Mouse (Mus musculus): ENCODE measurements around the gene Pid1. TPM values are rescaled to one million over a fixed set of nuclear protein-coding genes. Genes with fewer than 3 reads are reported as not detected.

The Pid1 gene
- polyA plus RNA-seq, 2 experiments, result 21.1 to 42.9 TPM

DNA sequence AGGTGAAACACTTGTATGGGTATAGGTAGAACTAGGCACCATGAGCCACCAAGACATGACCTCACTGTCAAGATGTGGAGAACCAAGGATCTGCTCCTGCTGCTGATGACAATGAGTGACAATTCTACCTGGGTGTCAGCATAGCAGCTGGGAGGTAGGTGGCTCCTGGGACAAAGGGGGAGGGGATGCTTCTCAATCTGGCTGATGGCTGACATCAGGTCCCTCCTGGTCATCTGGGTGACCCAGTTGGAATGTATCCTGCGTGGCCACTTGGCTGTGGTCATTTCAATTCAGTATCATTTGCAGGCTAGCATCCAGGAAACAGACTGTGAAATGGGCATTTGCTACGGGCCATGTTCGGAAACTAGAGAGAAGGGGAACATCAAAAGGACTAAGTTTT lies 16.9 kb upstream of the Pid1 start:
- H3K36me3 ChIP-seq (ENCODE audit: control insufficient read depth, insufficient read depth, low read length), result no peaks in the 10 kb centered on the region
- no peak overlapping the region for H3K27ac ChIP-seq (replicated peaks; ENCODE audit: low read depth, low read length)
- no peak overlapping the region for H3K4me2 ChIP-seq (replicated peaks; ENCODE audit: low read depth, low read length, severe bottlenecking)
- 79% methylated on average over 3 of the region's 3 CpGs for WGBS
- DNase-seq (ENCODE audit: low spot score), result no peak
- no peaks in the 10 kb centered on the region for H3K27me3 ChIP-seq (ENCODE audit: control insufficient read depth, insufficient read depth, low read length)
- H3K4me3 ChIP-seq (replicated peaks; ENCODE audit: low read length), result no peak overlapping the region
- no peak for ATAC-seq (ENCODE audit: low FRiP score, low read depth)
- no peak overlapping the region for H3K9ac ChIP-seq (ENCODE audit: low read depth, low read length, severe bottlenecking)
- H3K9me3 ChIP-seq (ENCODE audit: control insufficient read depth, low read length), result no peaks in the 10 kb centered on the region
- TF ChIP-seq POLR2A (IDR thresholded peaks at IDR 0.05; ENCODE audit: borderline replicate concordance, extremely low read depth, insufficient read depth, insufficient read length), result no peak
- no peaks in the 10 kb centered on the region for H3K4me1 ChIP-seq (ENCODE audit: control insufficient read depth, insufficient read depth, low read length)

DNA sequence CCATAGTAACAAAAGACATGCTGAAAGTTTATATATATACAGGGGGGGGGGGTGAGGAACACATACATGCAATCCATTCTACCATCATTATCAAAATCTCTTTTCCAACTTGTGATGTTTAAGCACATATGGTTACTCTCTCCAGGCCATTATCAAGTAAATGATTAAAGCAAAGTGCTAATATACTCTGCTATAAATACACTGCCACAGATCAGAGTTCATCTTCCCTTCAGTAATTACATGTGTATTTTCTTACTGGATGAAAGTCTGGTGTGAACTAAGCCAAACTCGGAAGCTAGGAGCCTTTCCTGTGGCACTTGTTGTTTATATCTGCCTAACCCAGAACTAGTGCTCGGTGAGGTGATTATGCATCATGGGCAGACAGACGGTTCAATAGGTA lies 3.8 kb upstream of the Pid1 start:
- H3K4me2 ChIP-seq (replicated peaks; ENCODE audit: low read depth, low read length, severe bottlenecking), result no peak overlapping the region
- no peak for ATAC-seq (ENCODE audit: low FRiP score, low read depth)
- H3K27me3 ChIP-seq (ENCODE audit: control insufficient read depth, insufficient read depth, low read length), result no peaks in the 10 kb centered on the region
- no peak overlapping the region for H3K27ac ChIP-seq (replicated peaks; ENCODE audit: low read depth, low read length)
- no peak overlapping the region for H3K4me3 ChIP-seq (replicated peaks; ENCODE audit: low read length)
- H3K9me3 ChIP-seq (ENCODE audit: control insufficient read depth, low read length), result no peaks in the 10 kb centered on the region
- 81% methylated on average over 3 of the region's 3 CpGs for WGBS
- no peak overlapping the region for H3K9ac ChIP-seq (ENCODE audit: low read depth, low read length, severe bottlenecking)
- no peak for DNase-seq (ENCODE audit: low spot score)
- H3K36me3 ChIP-seq (ENCODE audit: control insufficient read depth, insufficient read depth, low read length), result no peaks in the 10 kb centered on the region
- no peaks in the 10 kb centered on the region for H3K4me1 ChIP-seq (ENCODE audit: control insufficient read depth, insufficient read depth, low read length)
- no peak for TF ChIP-seq POLR2A (IDR thresholded peaks at IDR 0.05; ENCODE audit: borderline replicate concordance, extremely low read depth, insufficient read depth, insufficient read length)

DNA sequence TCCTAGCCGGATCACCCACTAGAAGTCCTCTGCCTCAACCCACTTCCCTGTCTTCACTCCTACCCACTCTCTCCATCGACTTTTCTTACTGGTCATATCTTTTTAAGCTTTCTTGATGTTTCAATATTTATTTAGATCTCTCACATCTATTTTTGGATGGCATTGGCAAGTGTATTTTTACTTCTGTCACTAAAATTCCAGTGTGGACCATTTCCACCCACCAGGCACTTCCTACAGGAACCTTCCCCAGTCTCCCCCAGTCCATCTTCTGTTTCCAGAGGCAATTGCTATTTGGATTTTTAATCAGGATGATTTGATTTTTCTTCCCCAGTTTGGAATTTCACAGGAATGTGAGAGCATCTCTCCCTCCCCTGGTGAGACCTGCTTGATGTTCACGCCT lies 2.6 kb upstream of the Pid1 start:
- 77% methylated on average over 3 of the region's 3 CpGs for WGBS
- Histone ChIP-seq H3K4me3 (replicated peaks; ENCODE audit: low read length) (no peak overlapping the region), H3K4me2 (replicated peaks; ENCODE audit: low read depth, low read length, severe bottlenecking) (no peak overlapping the region), H3K36me3 (ENCODE audit: control insufficient read depth, insufficient read depth, low read length) (no peaks in the 10 kb centered on the region), H3K9ac (ENCODE audit: low read depth, low read length, severe bottlenecking) (no peak overlapping the region), H3K27me3 (ENCODE audit: control insufficient read depth, insufficient read depth, low read length) (no peaks in the 10 kb centered on the region), H3K4me1 (ENCODE audit: control insufficient read depth, insufficient read depth, low read length) (no peaks in the 10 kb centered on the region), H3K27ac (replicated peaks; ENCODE audit: low read depth, low read length) (no peak overlapping the region), H3K9me3 (ENCODE audit: control insufficient read depth, low read length) (no peaks in the 10 kb centered on the region)
- ATAC-seq (ENCODE audit: low FRiP score, low read depth) (no peak), DNase-seq (ENCODE audit: low spot score) (no peak)
- no peak for TF ChIP-seq POLR2A (IDR thresholded peaks at IDR 0.05; ENCODE audit: borderline replicate concordance, extremely low read depth, insufficient read depth, insufficient read length)

DNA sequence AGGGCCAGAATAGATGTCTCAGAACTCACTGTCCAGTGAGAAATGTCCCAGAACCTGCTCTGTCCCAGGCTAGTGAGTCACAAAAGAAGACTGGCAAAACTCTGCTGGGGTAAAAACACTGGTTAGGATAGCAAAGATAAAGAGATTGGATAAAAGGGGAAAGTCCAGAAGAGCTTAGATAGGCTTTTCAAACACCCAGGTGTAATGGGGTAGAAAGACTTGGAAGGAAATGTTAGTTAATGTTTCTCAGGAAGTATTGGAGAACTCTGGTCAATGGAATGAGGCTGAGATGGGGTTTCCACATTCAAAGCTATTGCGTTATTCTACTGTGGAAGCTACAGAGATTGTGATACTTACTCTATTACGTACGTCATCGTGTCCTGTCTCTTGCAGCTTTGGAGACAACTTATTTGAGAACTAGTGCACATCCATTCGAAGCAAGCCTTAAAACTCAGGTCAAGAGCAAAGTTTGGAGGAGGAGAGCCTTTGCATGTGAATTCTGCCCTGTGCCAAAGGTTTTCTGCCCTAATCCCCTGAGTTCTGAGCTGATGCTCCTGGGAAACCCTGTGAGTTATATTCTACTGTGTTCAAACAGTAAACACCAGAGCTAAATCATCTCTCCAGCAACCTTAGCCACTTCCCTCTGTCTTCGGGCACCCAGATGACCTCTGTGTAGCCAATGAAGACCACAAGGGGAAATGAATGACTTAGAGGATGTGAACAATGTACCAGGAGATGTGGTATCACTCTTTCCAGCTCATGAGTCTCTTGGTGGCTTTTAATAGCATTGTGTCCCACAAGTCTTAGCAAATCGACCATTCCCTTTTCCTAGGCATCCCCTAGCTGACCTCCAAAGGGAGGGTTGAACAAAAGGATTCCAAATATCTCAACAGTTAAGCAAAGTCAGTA lies 1.0 kb downstream of the Pid1 start:
- no peak for ATAC-seq (ENCODE audit: low FRiP score, low read depth)
- H3K36me3 ChIP-seq (ENCODE audit: control insufficient read depth, insufficient read depth, low read length), result no peaks in the 10 kb centered on the region
- TF ChIP-seq POLR2A (IDR thresholded peaks at IDR 0.05; ENCODE audit: borderline replicate concordance, extremely low read depth, insufficient read depth, insufficient read length), result no peak
- H3K4me3 ChIP-seq (replicated peaks; ENCODE audit: low read length), result no peak overlapping the region
- H3K27me3 ChIP-seq (ENCODE audit: control insufficient read depth, insufficient read depth, low read length), result no peaks in the 10 kb centered on the region
- no peak overlapping the region for H3K27ac ChIP-seq (replicated peaks; ENCODE audit: low read depth, low read length)
- DNase-seq (ENCODE audit: low spot score), result no peak
- no peaks in the 10 kb centered on the region for H3K9me3 ChIP-seq (ENCODE audit: control insufficient read depth, low read length)
- H3K9ac ChIP-seq (ENCODE audit: low read depth, low read length, severe bottlenecking), result no peak overlapping the region
- 87% methylated on average over 7 of the region's 7 CpGs for WGBS
- no peaks in the 10 kb centered on the region for H3K4me1 ChIP-seq (ENCODE audit: control insufficient read depth, insufficient read depth, low read length)
- H3K4me2 ChIP-seq (replicated peaks; ENCODE audit: low read depth, low read length, severe bottlenecking), result no peak overlapping the region

DNA sequence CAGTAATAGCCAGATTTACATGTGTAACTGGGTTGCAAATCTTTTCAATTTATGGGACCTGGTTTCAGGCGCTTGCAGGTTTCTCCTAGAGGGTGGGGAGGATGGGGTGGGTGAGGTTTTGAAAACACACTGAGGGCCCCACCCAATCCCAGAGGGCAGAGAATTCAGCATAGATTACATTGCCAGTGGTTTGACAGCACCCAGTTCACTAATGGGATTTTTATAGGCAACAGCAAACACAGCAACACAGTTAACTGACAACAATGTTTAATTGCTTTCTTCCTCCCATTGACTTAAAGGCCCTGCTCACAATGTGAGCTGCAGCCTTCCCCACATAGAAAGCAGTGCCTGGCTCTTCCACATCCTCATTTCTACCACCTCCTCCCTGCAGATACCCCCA lies 1.8 kb downstream of the Pid1 start:
- Histone ChIP-seq H3K36me3 (ENCODE audit: control insufficient read depth, insufficient read depth, low read length) (no peaks in the 10 kb centered on the region), H3K27me3 (ENCODE audit: control insufficient read depth, insufficient read depth, low read length) (no peaks in the 10 kb centered on the region), H3K27ac (replicated peaks; ENCODE audit: low read depth, low read length) (no peak overlapping the region), H3K4me2 (replicated peaks; ENCODE audit: low read depth, low read length, severe bottlenecking) (no peak overlapping the region), H3K9me3 (ENCODE audit: control insufficient read depth, low read length) (no peaks in the 10 kb centered on the region), H3K4me1 (ENCODE audit: control insufficient read depth, insufficient read depth, low read length) (no peaks in the 10 kb centered on the region), H3K4me3 (replicated peaks; ENCODE audit: low read length) (no peak overlapping the region), H3K9ac (ENCODE audit: low read depth, low read length, severe bottlenecking) (no peak overlapping the region)
- WGBS, result 35% methylated on average over 1 of the region's 1 CpGs
- TF ChIP-seq POLR2A (IDR thresholded peaks at IDR 0.05; ENCODE audit: borderline replicate concordance, extremely low read depth, insufficient read depth, insufficient read length), result no peak
- DNase-seq (ENCODE audit: low spot score) (no peak), ATAC-seq (ENCODE audit: low FRiP score, low read depth) (no peak)

Measured in limb, embryonic 14.5 days (tissue).